Mouse (Mus musculus) cerebral cortex, adult 2 months (tissue): ENCODE data around the gene 6030408B16Rik.

ENCODE experiments used
- WGBS: fragments of 180-500 bp; shearing (Covaris S2); methylation state at CpG from one replicate; pipeline ENCODE4 v1.1.7; 2018; 5-methylcytosine and 5-hydroxymethylcytosine counted together

Gene 6030408B16Rik

GRCm38 (mm10) chr15:101321126-101321525 lies 28.1 kb downstream of the 6030408B16Rik start:
- 71% methylated on average over 5 of the region's 5 CpGs for WGBS

GRCm38 (mm10) chr15:101322106-101322505 lies 29.1 kb downstream of the 6030408B16Rik start:
- WGBS, result 95% methylated on average over 5 of the region's 5 CpGs

GRCm38 (mm10) chr15:101322640-101323039 lies 29.6 kb downstream of the 6030408B16Rik start:
- 94% methylated on average over 7 of the region's 7 CpGs for WGBS

GRCm38 (mm10) chr15:101323511-101323910 lies 30.5 kb downstream of the 6030408B16Rik start:
- whole genome bisulfite sequencing, result 94% methylated on average over 5 of the region's 5 CpGs

GRCm38 (mm10) chr15:101325991-101326534 lies 33.1 kb downstream of the 6030408B16Rik start:
- WGBS, result 40% methylated on average over 10 of the region's 10 CpGs

GRCm38 (mm10) chr15:101327282-101327681 lies 34.3 kb downstream of the 6030408B16Rik start:
- WGBS, result under 1% methylated on average over 6 of the region's 6 CpGs

- WGBS, result 79% methylated on average over 3 of the region's 3 CpGs
Observed at GRCm38 (mm10) chr15:101328876-101329563, 36.0 kb downstream of the 6030408B16Rik start.

- 67% methylated on average over 3 of the region's 3 CpGs for WGBS
Observed at GRCm38 (mm10) chr15:101329564-101329892, 36.5 kb downstream of the 6030408B16Rik start.

GRCm38 (mm10) chr15:101331090-101331489 lies 38.1 kb downstream of the 6030408B16Rik start:
- WGBS, result 92% methylated on average over 4 of the region's 4 CpGs

- 85% methylated on average over 4 of the region's 4 CpGs for WGBS
Observed at GRCm38 (mm10) chr15:101332370-101332769, 39.4 kb downstream of the 6030408B16Rik start.

- WGBS, result 36% methylated on average over 1 of the region's 1 CpGs
Observed at GRCm38 (mm10) chr15:101333165-101333564, 40.2 kb downstream of the 6030408B16Rik start.

- 75% methylated on average over 4 of the region's 4 CpGs for WGBS
Observed at GRCm38 (mm10) chr15:101333648-101334047, 40.6 kb downstream of the 6030408B16Rik start.

- WGBS, result 51% methylated on average over 24 of the region's 24 CpGs
Observed at GRCm38 (mm10) chr15:101336474-101337174, 43.6 kb downstream of the 6030408B16Rik start.

GRCm38 (mm10) chr15:101338359-101338758 lies 45.3 kb downstream of the 6030408B16Rik start:
- WGBS, result 87% methylated on average over 4 of the region's 4 CpGs

GRCm38 (mm10) chr15:101339537-101339936 lies 46.5 kb downstream of the 6030408B16Rik start:
- 0% methylated on average over 2 of the region's 2 CpGs for WGBS

- 42% methylated on average over 5 of the region's 5 CpGs for WGBS
Observed at GRCm38 (mm10) chr15:101341797-101342515, 48.9 kb downstream of the 6030408B16Rik start.
